Mouse (Mus musculus): ENCODE measurements around the gene Timm9. TPM values are rescaled to one million over a fixed set of nuclear protein-coding genes. Genes with fewer than 3 reads are reported as not detected.

Gene Timm9
- 69.1 and 74.9 TPM in 2 replicates for polyA plus RNA-seq (2015; fragmentation: Nextera tagmentation; extraction: Ambion mirVana)

- Histone ChIP-seq H3K9ac (ENCODE audit: low read depth, low read length) (peak within 1 kb of the TSS; percentile 85), H3K4me1 (replicated peaks; ENCODE audit: control insufficient read depth, insufficient read depth, low read length) (no peaks in the 10 kb centered on the region), H3K36me3 (ENCODE audit: control insufficient read depth, insufficient read depth) (peaks cover 5% of the 10 kb centered on the region), H3K27me3 (replicated peaks; ENCODE audit: control insufficient read depth, insufficient read depth, low read length) (no peaks in the 10 kb centered on the region), H3K4me3 (ENCODE audit: low read depth, low read length) (peak within 1 kb of the TSS; percentile 95), H3K4me2 (replicated peaks; ENCODE audit: low read depth) (peak within 1 kb of the TSS; percentile 93), H3K9me3 (ENCODE audit: control insufficient read depth) (no peaks in the 10 kb centered on the region), H3K27ac (ENCODE audit: low read depth, low read length) (peak within 1 kb of the TSS; percentile 82)
- peak; percentile 88 for ATAC-seq
- TF ChIP-seq CTCF (IDR thresholded peaks at IDR 0.05; ENCODE audit: low read depth): peak; percentile 26; the same call in 1 of the 2 replicates
- WGBS: under 1% methylated on average over 52 of the region's 52 CpGs
These were observed at the start of gene Timm9, which contains the start of gene 2700049A03Rik for GRCm38 (mm10) chr12:71136130-71136973. TSS of gene Timm9 (minus strand) at chr12:71136684. TSS of gene 2700049A03Rik (plus strand) at chr12:71136848.

GRCm38 (mm10) chr12:71184396-71184795 is 47.9 kb upstream of the Timm9 start:
- no peak for ATAC-seq
- no peaks in the 10 kb centered on the region for H3K9me3 ChIP-seq (ENCODE audit: control insufficient read depth)
- no peak overlapping the region for H3K9ac ChIP-seq (ENCODE audit: low read depth, low read length)
- H3K4me3 ChIP-seq (ENCODE audit: low read depth, low read length): no peak overlapping the region
- no peak for TF ChIP-seq CTCF (IDR thresholded peaks at IDR 0.05; ENCODE audit: low read depth)
- H3K4me1 ChIP-seq (replicated peaks; ENCODE audit: control insufficient read depth, insufficient read depth, low read length): no peaks in the 10 kb centered on the region
- no peak overlapping the region for H3K27ac ChIP-seq (ENCODE audit: low read depth, low read length)
- H3K4me2 ChIP-seq (replicated peaks; ENCODE audit: low read depth): no peak overlapping the region
- no peaks in the 10 kb centered on the region for H3K27me3 ChIP-seq (replicated peaks; ENCODE audit: control insufficient read depth, insufficient read depth, low read length)
- WGBS: 96% methylated on average over 4 of the region's 4 CpGs
- peaks cover 30% of the 10 kb centered on the region for H3K36me3 ChIP-seq (ENCODE audit: control insufficient read depth, insufficient read depth)

DNA sequence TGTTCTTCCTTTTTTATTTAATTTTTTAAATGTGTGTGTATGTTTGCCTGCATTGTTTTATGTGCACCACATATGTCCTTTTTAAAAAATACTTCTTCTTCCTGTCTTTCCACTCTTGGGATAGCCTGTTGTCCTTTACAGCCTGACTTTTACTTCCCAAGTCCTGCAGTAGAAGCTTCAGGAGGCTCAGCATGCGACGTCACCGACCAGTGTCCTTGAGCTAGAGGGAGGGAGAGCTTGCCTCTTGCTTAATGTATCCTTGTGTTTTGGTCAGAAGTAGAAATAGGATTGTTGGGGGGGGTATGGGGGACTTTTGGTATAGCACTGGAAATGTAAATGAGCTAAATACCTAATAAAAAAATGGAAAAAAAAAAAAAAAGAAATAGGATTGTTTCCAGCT is 47.3 kb upstream of the Timm9 start:
- 91% methylated on average over 3 of the region's 3 CpGs for WGBS
- H3K9ac ChIP-seq (ENCODE audit: low read depth, low read length): no peak overlapping the region
- H3K36me3 ChIP-seq (ENCODE audit: control insufficient read depth, insufficient read depth): peaks cover 24% of the 10 kb centered on the region
- H3K4me1 ChIP-seq (replicated peaks; ENCODE audit: control insufficient read depth, insufficient read depth, low read length): no peaks in the 10 kb centered on the region
- H3K27ac ChIP-seq (ENCODE audit: low read depth, low read length): no peak overlapping the region
- no peak for ATAC-seq
- no peaks in the 10 kb centered on the region for H3K9me3 ChIP-seq (ENCODE audit: control insufficient read depth)
- TF ChIP-seq CTCF (IDR thresholded peaks at IDR 0.05; ENCODE audit: low read depth): no peak
- H3K27me3 ChIP-seq (replicated peaks; ENCODE audit: control insufficient read depth, insufficient read depth, low read length): no peaks in the 10 kb centered on the region
- H3K4me3 ChIP-seq (ENCODE audit: low read depth, low read length): no peak overlapping the region
- no peak overlapping the region for H3K4me2 ChIP-seq (replicated peaks; ENCODE audit: low read depth)

DNA sequence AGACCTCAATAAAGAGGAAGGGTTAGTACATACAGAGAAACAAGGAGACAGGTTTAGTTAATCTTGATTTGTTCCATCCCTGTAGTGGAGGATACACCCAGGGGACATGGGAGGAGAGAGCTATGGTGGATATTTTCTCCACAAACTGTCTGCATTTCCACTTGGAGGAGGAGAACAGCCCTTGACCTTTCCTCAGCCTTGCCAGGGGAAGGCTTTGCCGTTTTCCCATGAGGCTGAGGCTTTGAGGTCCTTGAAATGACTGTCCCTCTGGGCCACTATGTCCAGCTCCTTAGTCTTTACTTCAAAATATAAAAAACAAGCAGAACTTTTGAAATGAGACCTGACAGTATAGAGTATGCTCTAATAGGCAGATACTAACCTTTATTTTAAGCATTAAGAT is 33.4 kb upstream of the Timm9 start:
- Histone ChIP-seq H3K4me3 (ENCODE audit: low read depth, low read length) (no peak overlapping the region), H3K9ac (ENCODE audit: low read depth, low read length) (no peak overlapping the region), H3K9me3 (ENCODE audit: control insufficient read depth) (no peaks in the 10 kb centered on the region), H3K27me3 (replicated peaks; ENCODE audit: control insufficient read depth, insufficient read depth, low read length) (no peaks in the 10 kb centered on the region), H3K27ac (ENCODE audit: low read depth, low read length) (no peak overlapping the region), H3K4me1 (replicated peaks; ENCODE audit: control insufficient read depth, insufficient read depth, low read length) (no peaks in the 10 kb centered on the region), H3K36me3 (ENCODE audit: control insufficient read depth, insufficient read depth) (peaks cover 32% of the 10 kb centered on the region), H3K4me2 (replicated peaks; ENCODE audit: low read depth) (no peak overlapping the region)
- 96% methylated on average over 1 of the region's 1 CpGs for WGBS
- ATAC-seq: no peak
- TF ChIP-seq CTCF (IDR thresholded peaks at IDR 0.05; ENCODE audit: low read depth): no peak

GRCm38 (mm10) chr12:71164410-71164809 is 27.9 kb upstream of the Timm9 start:
- no peaks in the 10 kb centered on the region for H3K27me3 ChIP-seq (replicated peaks; ENCODE audit: control insufficient read depth, insufficient read depth, low read length)
- H3K4me3 ChIP-seq (ENCODE audit: low read depth, low read length): no peak overlapping the region
- ATAC-seq: no peak
- no peaks in the 10 kb centered on the region for H3K4me1 ChIP-seq (replicated peaks; ENCODE audit: control insufficient read depth, insufficient read depth, low read length)
- H3K4me2 ChIP-seq (replicated peaks; ENCODE audit: low read depth): no peak overlapping the region
- TF ChIP-seq CTCF (IDR thresholded peaks at IDR 0.05; ENCODE audit: low read depth): no peak
- H3K9ac ChIP-seq (ENCODE audit: low read depth, low read length): no peak overlapping the region
- 96% methylated on average over 9 of the region's 9 CpGs for WGBS
- no peak overlapping the region for H3K27ac ChIP-seq (ENCODE audit: low read depth, low read length)
- peaks cover 33% of the 10 kb centered on the region for H3K36me3 ChIP-seq (ENCODE audit: control insufficient read depth, insufficient read depth)
- H3K9me3 ChIP-seq (ENCODE audit: control insufficient read depth): no peaks in the 10 kb centered on the region

DNA sequence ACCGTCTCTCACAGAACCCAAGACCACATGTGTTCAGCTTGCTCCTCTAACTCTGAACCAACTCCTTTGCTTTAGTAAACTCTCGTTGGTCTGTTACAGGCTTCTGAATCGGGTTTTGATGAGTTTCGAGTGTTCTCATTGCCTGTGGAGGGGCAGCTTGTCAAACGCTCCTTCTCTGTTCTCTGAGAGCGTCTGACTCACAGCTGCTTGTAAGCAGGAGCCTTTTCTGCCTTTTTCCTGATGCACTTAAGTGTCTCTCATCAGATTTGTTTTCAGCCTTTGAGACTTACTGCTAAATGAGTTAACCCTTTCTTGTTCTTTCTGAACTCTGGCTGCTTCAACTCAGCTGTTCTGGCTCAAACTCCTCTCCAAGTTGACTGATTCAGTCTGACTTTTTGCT is 21.5 kb upstream of the Timm9 start:
- WGBS: 74% methylated on average over 6 of the region's 6 CpGs
- no peak overlapping the region for H3K4me2 ChIP-seq (replicated peaks; ENCODE audit: low read depth)
- H3K4me1 ChIP-seq (replicated peaks; ENCODE audit: control insufficient read depth, insufficient read depth, low read length): no peaks in the 10 kb centered on the region
- H3K9ac ChIP-seq (ENCODE audit: low read depth, low read length): no peak overlapping the region
- peaks cover 40% of the 10 kb centered on the region for H3K36me3 ChIP-seq (ENCODE audit: control insufficient read depth, insufficient read depth)
- H3K9me3 ChIP-seq (ENCODE audit: control insufficient read depth): no peaks in the 10 kb centered on the region
- H3K4me3 ChIP-seq (ENCODE audit: low read depth, low read length): no peak overlapping the region
- TF ChIP-seq CTCF (IDR thresholded peaks at IDR 0.05; ENCODE audit: low read depth): no peak
- H3K27me3 ChIP-seq (replicated peaks; ENCODE audit: control insufficient read depth, insufficient read depth, low read length): no peaks in the 10 kb centered on the region
- H3K27ac ChIP-seq (ENCODE audit: low read depth, low read length): no peak overlapping the region
- ATAC-seq: no peak
